In genomic region chr10:56962096-56962807, GRCm38 (mm10) we compare ENCODE assay signal across 10 mouse cellular contexts.
"Had no signal": no experiment of that assay in that cellular context is flagged by ENCODE, and none has a peak within 500 bp of the region (broad histone marks: within the 10 kb centered on the region; RNA-seq: fewer than 3 reads in every experiment).

No protein-coding gene starts in this region.

- H3K9me3 ChIP-seq: limb, embryonic 10.5 days; liver, embryonic 15.5 days; midbrain, embryonic 13.5 days had no signal

- H3K4me3 ChIP-seq: limb, embryonic 10.5 days; liver, embryonic 15.5 days; midbrain, embryonic 13.5 days had no signal

- H3K9ac ChIP-seq: liver, embryonic 15.5 days; midbrain, embryonic 13.5 days had no signal

- H3K36me3 ChIP-seq: limb, embryonic 10.5 days; liver, embryonic 15.5 days; midbrain, embryonic 13.5 days had no signal

- DNase-seq: kidney, postnatal 10 days; kidney, postnatal 4 days; lung, adult 2 months; lung, postnatal 36 days; thymus, postnatal 14 days had no signal

- H3K4me1 ChIP-seq: liver, embryonic 15.5 days; midbrain, embryonic 13.5 days had no signal

- H3K27me3 ChIP-seq: liver, embryonic 15.5 days; midbrain, embryonic 13.5 days had no signal

- H3K4me2 ChIP-seq: liver, embryonic 11.5 days; liver, embryonic 15.5 days; midbrain, embryonic 13.5 days had no signal

- ATAC-seq: midbrain, embryonic 13.5 days had no signal

- H3K27ac ChIP-seq: limb, embryonic 10.5 days; liver, embryonic 15.5 days; midbrain, embryonic 13.5 days; stomach, postnatal 0 days had no signal
